Mouse (Mus musculus) megakaryocyte-erythroid progenitor cell, adult 5-6 weeks (primary cell): ENCODE data around the gene Lman2l. TPM values are rescaled to one million over a fixed set of nuclear protein-coding genes. Genes with fewer than 3 reads are reported as not detected.
A peak's percentile ranks its signal among the peaks of the same experiment; 100 is the strongest.

Source experiments
- ATAC-seq: replicated peaks from 2 replicates; pipeline ENCODE4 v1.8.0; 2016; ENCODE audit warnings: mild to moderate bottlenecking, inconsistent platforms; ENCODE audit not compliant: severe bottlenecking, poor library complexity, low FRiP score, low TSS enrichment
- total RNA-seq, 2 experiments: library from RNA; stranded (forward) in 1 of 2; stranded (reverse) in 1 of 2; fragments of 200-1000, 215-1000 nt in 1 of 2; fragments of >200 nt in 1 of 2; fragmentation: Nextera tagmentation in 1 of 2; gene quantifications; 2 replicates each; pipeline ENCODE4 v1.2.3; 2014 to 2017

The Lman2l gene
- total RNA-seq (2014; fragmentation: Nextera tagmentation), result 9.3 and 13.5 TPM in 2 replicates
- total RNA-seq (2017), result 1.8 and 7.4 TPM in 2 replicates

DNA sequence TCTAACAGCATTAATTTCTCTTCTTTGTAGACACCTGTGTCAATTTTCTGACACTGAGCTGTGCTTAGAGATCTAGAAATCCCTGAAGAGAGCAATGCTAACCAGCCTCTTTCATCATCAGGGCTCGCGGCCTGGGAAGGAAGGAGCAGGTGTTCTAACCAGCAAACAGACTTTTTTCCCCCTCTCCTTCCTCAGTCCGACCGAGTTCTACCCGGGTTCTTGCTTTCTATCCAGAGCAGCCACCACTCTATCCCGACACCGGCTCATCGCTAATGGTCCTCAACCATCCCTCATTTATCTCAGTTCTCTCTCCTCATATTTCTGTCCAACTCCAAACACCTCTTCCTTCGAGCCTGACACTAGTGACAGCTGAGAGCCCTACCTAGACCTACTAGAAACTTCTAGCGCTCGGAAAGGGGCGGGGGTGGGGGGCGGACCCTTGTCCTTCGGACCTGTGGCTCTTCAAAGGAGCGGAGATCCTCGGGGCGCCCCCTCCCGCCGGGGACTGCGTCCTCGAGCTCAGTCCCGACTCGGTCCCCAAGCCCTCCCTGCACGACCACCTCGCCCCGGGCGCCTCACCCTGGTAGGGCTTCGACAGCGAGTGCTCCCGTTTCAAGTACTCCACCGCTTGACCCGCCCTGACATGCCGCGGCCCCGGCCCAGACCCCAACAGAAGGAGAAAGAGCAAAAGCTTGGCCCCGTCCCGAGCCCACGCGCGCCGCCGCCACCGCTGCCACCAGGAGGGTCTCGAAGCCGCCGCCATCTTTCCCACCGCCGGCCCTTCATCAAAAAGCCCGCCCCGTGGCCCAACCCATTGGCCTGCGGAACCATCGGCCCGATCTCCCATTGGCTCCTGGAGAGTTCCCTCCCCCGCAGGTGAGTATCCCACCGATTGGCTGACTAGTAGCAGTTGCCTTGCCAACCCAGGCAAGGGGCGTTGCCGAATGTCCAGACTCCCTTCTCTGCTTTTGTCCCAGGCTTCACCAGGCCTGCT is at the start of gene Lman2l:
Lman2l (minus strand) TSS at position 801 of the 994 bp plus-strand sequence.
- ATAC-seq, result peak; percentile 100

DNA sequence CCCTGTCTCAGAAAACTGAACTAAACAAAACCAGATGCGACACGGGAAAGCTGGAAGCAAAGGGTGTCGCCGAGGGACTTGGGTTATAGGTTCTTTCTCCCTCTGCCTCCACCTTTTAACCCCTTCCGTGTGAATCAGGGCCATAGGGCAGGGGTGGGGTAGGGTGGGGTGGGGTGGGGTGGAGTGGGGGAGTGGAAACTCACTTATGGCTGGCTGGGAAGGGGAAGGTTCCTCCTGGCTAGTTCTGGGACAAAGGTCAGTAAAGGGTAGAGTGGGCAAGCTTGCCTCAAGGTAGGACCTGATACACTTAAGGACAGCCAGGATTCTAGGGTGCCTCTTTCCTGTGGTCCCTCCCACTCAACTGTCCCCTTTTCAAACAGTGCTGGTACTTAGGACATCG is 48.2 kb upstream of the Lman2l start:
- no peak for ATAC-seq

DNA sequence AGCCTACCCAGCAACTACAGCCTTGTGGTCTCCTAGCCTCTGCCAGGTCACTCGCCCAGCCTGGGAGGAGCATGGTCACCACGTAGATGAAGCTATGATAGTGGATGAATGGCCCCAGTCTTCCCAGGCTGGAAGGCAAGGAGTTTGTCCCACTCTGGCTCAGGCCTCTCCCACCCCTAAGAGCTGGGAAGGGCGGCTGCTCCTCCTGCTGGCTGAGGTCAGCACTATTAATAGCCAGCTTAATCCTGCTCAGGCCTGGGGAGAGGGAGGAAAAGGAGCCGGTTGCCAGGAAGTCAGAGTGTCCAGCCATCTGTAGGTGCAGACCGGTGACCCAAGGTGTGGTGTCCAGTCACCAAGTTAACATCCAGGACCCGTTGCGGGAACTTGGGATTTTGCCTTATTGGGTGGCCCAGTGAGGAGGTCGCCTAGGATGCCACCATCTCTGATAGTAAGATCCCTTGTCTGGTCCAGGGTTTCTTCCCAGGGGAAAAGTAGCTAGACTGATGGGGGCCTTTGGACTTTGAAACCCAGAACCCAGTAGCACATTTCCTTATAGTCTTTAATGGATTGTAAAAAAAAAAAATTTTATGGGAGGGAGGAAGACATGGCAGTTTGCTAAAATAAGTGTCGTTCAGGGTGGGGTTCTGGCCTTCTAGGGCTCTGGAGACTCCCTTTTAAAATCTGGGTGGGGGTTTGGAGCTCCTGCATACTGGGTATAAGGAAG is 47.5 kb upstream of the Lman2l start:
- peak; percentile 44; the same call in 1 of the 2 replicates for ATAC-seq

DNA sequence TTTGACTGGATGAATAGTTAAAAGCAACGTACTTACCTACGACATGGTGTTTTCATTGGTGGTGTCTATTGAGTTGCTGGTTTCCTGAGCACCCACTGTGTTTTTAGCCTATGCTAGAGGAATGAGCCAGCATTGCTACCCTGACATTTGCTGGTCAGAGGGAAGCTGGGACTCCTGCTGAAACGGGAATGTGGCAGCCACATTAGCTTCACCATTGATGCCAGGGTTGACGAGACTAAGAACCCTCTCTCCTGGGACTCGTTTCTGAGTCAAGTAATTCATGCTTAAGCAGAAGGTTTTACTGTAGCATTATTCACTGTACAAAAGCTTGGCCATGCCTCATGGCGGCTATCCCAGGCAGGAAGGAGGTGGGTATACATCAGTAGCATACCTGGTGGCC is 44.6 kb upstream of the Lman2l start:
- ATAC-seq, result no peak

DNA sequence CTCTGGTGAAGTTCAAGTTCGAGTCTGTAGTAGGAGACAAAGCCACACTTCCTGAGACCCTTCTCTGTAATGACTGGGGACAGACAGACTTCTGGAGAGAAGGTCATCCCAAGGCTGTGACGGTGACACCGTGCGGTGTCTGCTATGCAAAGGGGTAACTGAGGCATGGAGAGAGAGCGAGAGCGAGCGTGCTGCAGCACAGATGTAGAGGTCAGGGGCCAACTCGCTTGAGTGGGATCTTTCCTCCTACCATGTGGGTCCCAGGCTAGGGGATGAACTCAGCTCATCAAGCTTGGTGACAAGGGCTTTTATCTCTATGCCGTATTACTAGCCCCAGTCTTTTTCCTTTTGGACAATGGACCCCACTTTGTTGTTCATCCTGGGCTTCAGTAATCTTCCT is 42.0 kb upstream of the Lman2l start:
- no peak for ATAC-seq

DNA sequence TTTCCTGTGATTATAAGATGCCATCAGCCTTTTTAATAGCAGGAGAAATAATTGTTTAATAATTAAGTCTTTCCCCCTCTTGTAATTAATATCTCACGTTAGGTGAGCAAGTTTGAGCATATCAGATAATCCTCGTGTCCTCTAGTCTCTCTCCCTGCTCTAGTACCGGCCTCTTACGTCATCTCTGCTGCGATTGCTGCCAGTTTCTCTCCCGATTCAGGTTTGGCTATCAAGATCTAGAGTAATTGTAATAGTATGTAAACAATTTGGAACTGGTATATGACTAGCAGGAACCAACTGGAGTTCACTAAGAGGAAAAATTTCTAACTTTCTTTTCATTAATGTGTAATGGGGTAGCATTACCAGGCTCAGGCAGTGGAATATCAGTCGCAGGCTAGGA is 40.0 kb upstream of the Lman2l start:
- ATAC-seq, result no peak

DNA sequence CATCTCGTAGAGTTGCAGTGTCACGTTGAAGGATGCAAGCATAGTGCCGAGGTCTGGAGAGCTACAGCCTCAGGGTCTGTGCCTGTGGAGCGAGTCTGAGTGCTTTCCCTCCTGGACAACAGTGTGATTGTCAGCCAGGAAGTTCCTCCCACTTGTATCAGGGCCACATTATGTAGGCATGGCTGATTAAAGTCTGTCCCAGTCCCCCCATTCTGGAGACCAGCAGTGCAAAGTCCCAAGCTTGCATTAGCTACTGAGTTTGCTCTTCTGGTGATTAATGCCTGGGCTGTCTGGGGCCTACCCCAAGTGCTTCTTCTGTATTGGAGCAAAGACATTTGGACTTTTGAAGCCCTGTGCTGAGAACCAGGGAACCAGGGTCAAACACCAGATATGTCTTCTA is 38.8 kb upstream of the Lman2l start:
- no peak for ATAC-seq

DNA sequence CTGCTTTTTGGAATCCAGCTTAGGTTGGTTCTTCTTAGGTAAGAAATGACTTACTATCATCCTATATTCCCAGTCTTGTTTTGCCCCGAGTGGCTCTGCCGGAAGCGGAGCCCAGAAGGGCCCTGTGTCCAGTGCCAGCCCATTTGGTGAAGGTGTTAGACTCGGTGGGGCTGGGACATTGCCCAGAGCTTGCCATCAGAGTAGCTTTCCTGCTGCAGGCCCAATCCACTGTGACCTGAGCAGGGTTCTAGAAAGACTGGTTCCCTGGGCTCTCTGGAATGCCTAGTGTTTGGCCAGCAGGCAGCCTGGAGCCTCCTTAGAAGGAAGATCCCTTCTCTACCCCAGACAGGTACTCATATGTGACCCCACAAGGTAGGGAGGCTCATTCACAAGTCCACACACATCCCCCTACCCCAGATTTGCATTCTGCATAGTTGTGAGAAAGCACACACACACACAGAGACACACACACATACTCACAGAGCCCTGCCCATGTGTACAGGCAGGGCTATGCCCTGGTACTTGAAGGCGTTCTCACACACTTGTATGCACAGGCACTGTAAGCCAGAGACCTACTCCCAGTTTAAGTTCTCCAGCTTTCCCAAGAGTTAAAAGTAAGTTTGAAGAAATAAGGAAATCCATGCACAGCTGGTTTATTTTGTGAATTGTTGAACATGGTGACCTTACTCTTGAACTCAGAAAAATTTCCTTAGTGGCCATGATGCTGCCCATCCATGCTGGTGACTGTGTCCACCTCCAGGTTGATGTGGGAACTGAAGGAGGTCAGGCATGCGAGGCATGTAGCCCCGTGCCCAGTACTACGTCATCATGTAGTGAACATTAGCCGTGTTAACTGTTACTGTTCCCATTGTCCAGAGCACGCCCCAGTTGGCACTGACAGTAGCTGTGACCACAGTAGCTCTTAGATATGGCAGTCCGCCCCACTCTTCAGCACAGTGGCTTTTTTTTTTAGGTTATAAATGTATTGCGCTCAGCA is 35.1 kb upstream of the Lman2l start:
- no peak for ATAC-seq

DNA sequence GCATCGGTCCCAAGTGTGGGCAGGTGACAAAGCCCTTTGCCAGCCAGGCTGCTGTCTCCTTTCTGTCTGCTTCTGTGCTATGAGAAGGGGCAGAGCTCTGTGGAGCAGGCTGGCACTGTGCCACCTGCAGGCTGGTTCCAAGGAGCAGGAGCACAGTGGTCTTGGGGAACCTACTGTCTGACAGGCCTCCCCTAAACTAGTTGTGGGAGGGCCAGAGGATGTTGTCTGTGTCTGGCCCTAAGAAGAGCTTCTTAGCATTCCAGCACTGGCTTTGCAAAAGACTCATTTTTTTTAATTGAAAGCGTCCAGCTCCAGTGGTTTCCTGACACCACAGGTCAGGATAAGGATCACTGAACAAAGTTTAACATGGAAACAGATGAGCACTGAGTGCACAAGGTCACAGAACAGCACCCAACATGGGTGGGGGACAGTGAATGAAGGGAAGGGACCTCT is 33.3 kb upstream of the Lman2l start:
- no peak for ATAC-seq

DNA sequence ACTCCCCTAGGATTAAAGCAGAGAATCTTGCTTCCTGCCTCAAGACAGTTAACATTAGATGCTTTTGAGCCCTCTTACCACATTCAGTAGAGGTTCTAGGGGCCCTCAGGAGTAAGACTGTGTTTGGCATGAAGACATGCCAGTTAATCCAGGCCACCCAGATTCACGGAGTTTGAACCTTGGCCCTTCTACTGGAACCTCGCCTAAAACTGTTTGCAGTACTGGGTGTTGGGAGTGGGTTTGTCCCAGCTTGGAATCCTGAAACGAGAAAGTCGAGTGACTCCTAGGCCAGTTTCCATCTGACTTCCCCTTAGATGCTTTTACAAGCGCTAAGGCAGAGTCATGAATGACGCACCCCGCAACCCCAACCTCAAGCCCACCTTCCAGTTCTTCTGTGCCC is 31.4 kb upstream of the Lman2l start:
- no peak for ATAC-seq

DNA sequence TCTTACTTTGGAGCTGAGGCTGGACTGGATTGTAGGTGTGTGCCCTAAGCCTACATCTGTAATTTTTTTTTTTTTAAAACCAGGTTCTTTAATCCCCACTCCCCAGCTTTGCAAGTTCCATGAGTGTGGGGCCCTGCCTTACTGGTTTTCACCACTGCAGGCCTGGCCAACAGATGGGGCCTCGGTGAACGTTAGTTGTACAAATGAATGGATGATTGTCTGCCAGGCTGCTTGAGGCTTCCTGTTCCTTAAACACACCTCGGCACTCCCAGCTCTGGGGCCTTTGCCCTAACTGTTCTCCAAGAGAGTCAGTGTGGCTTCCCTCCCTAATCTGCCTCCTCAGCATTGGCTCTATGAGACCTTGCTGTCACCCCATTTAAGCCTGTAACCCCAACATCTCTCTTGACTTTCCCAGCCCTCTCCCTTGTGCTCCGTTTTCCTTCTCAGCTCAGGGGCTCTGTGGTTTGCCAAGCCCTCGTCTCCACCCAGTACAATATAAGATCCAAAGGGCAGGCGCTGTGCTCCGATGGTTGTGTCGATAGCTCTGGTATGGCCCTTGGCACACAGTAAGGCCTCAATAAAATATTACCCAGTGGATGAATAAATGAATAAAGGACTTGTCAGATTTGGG is 30.5 kb upstream of the Lman2l start:
- ATAC-seq, result no peak

DNA sequence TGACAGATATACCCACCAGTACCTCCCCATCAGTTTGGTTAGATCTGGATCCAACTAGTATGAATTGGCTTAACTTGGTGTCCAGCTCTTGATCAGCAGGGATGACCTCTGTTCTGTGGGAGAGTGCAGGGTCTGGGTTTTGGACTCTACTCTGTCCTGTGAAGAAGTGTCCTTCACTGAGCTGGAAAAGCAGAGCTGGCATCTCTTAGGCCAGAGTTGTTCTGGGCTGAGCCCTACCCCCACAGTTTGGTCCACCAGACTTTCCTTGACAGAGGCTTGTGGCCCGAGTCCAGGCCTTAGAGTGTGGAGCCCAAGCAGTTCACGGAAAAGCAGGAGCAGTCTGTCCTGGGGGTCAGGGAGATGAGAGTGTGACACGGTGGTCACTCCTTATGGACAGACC is 29.6 kb upstream of the Lman2l start:
- ATAC-seq, result no peak

DNA sequence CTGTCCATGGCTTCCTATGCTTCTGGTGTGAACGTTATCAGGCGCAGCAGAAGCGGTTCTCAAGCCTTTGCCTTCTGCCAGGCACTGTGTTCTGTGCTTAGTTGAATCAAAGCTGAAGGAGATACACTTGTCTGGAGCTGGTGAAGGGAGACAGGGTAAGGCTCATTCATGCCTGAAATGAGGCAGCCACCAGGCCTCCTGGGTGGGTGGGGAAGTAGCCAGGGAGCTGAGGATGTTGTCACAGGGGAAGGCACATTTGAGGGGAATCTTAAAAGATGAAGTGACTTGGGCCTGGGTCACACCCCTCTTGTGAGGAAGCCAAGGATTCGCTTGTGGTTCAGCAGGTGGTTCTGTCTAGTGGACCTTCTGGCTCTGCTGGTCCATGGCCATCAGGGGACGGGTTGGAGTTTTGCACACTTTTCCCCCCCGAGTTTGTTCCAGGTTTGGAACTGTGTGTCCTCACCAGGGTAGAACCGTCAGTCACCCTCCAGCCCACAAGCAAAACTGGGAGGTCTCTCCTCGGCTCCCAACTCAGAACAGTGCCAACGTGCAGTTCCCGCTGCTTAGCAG is 28.2 kb upstream of the Lman2l start:
- no peak for ATAC-seq

DNA sequence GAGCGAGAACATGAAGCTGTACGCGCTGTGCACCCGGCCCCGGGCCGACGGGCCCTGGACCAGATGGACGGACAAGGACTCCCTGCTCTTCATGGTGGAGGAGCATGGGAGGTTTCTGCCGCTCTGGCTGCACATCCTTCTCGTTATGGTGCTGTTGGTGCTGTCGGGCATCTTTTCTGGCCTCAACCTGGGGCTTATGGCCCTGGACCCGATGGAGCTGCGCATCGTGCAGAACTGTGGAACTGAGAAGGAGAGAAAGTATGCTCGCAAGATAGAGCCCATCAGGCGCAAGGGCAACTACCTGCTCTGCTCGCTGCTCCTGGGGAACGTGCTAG is 27.0 kb upstream of the Lman2l start:
- ATAC-seq, result 0 out of 2 replicates have a peak, but pooled peaks have one; percentile 9

DNA sequence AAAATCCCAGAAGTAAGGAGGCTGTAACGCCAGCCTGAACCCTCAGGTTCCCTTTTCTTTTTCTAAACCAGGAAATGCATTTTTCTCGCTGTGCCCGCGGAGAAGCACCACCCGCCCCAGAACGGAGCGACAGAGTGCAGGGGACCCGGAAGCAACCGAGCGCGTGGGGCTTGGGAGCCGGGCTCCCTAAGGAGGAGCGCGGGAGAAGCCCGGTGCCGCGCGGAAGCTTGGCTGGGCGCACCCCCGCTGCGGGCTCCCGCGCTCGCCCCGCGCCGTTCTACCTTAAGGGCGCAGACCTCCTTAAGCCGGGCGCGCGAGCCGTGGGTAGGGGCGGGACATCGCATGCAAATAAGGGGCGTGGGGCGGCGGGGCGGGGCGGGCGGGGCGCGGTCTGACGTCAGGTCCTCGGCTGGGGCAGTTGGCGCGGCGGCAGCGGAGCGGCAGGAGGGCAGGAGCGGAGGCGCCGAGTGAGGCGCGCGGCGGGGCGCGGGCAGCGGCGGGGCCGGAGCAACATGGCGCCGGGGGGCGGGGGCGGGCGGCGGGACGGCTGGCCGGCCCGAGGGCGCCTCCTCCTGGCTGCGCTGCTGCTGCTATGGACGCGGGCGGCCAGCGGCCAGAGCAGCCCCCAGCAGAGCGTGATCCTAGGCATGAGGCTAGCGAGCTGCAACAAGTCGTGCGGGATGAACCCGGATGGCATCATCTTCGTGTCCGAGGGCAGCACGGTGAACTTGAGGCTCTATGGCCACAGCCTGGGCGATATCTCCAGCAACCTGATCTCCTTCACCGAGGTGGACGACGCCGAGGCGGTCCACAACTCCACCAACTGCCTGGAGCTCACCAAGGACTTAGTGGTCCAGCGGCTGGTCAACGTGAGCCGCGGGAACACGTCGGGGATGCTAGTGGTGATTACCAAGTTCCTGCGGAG is 26.4 kb upstream of the Lman2l start, which contains the start of gene Cnnm4:
Cnnm4 (plus strand) TSS at position 440 of the 925 bp plus-strand sequence.
- ATAC-seq, result peak; percentile 68

DNA sequence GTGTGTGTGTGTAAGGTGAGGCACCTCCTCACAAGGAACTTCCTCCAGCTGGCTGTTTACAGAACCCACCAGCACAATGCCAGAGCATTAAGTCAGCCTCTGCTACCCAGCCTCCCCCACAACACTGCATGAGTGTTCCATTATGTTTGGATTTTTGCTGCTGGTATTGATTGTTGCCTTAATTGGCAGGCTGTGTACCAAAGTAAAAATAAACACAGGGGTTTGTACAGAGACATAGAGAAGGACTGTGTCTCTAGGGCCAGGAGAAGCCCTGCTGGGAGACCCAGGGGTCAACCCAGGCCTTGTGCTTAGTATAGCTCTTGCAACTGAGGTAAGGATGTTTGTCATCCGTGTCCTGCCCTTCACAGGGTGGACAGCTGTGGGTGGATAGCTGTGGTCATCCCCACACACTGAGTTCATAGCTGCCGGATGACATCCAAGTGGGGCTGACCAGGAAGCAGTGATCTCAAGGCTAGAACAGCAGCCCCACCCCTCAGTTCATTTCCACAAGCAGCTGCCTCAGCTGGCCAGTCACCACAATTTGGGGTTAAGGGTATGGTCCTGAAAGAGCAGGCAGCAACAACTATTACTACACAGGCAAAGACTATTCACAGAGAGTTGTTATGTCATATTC is 24.9 kb upstream of the Lman2l start:
- no peak for ATAC-seq

DNA sequence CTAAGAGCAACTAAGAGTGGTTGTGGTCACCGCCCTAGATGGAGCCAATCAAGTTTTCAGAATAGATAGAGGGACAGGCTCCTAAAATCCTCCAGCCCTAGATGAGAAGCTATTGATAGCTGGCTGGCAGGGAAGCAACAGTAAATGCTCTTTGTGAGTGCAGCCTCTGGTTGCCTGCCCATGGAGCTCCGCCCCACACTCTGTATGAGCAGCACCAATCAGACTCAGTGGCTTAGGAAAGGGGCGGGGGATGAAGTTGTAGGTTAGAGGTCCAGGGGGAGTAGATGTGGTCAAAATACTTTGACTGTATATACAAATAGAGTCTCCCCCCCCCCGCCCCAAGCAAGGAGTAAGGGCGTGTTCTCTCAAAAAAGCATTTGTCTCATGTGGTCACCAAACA is 22.4 kb upstream of the Lman2l start:
- 0 out of 2 replicates have a peak, but pooled peaks have one; percentile 31 for ATAC-seq
